Mouse (Mus musculus) liver, embryonic 14.5 days (tissue): ENCODE measurements around the gene Ruvbl2.

ENCODE experiments used
- CTCF ChIP-seq: IDR thresholded peaks from 2 replicates; pipeline ENCODE4 v1.5.1; 2016; ENCODE audit warnings: antibody characterized with exemption, low read depth, control low read depth
- EP300 ChIP-seq: IDR thresholded peaks from 2 replicates; pipeline ENCODE4 v1.6.1; 2016; ENCODE audit warnings: antibody characterized with exemption, low read depth

- no peak for TF ChIP-seq CTCF
- TF ChIP-seq EP300 = no peak
Measured at GRCm38 (mm10) chr7:45376057-45376456, 61.8 kb downstream of the Ruvbl2 start.
